Mouse (Mus musculus) midbrain, embryonic 13.5 days (tissue): ENCODE measurements around the gene Dqx1. TPM values are rescaled to one million over a fixed set of nuclear protein-coding genes. Genes with fewer than 3 reads are reported as not detected.

Experiments
- ATAC-seq: fragments of 200-750 bp; cut with Nextera tagmentation; 2 replicates; pipeline ENCODE4 v1.8.0; 2017; ENCODE audit warnings: mild to moderate bottlenecking, moderate TSS enrichment, moderate library complexity
- H3K27ac ChIP-seq: fragments of 300-500 bp; sonication (generic); 2 replicates; pipeline ENCODE4 v1.5.1; 2015; ENCODE audit warnings: inconsistent platforms, mild to moderate bottlenecking, moderate library complexity
- H3K27me3 ChIP-seq: fragments of 300-500 bp; sonication (generic); 2 replicates; pipeline ENCODE4 v1.6.1; 2015; ENCODE audit warnings: mild to moderate bottlenecking, inconsistent platforms
- H3K36me3 ChIP-seq: fragments of 300-500 bp; sonication (generic); 2 replicates; pipeline ENCODE4 v1.6.1; 2015; ENCODE audit warnings: mild to moderate bottlenecking, inconsistent platforms
- H3K4me1 ChIP-seq: fragments of 300-500 bp; sonication (generic); replicated peaks from 2 replicates; pipeline ENCODE4 v1.6.1; 2015; ENCODE audit warnings: inconsistent platforms
- H3K4me2 ChIP-seq: fragments of 300-500 bp; sonication (generic); replicated peaks from 2 replicates; pipeline ENCODE4 v1.6.1; 2015; ENCODE audit warnings: moderate library complexity, mild to moderate bottlenecking, inconsistent platforms
- H3K4me3 ChIP-seq: fragments of 300-500 bp; sonication (generic); replicated peaks from 2 replicates; pipeline ENCODE4 v1.5.1; 2015; ENCODE audit warnings: mild to moderate bottlenecking, inconsistent platforms
- H3K9ac ChIP-seq: fragments of 300-500 bp; sonication (generic); replicated peaks from 2 replicates; pipeline ENCODE4 v1.6.1; 2015; ENCODE audit warnings: mild to moderate bottlenecking, inconsistent platforms
- H3K9me3 ChIP-seq: fragments of 300-500 bp; sonication (generic); 2 replicates; pipeline ENCODE4 v1.6.1; 2016; ENCODE audit warnings: mild to moderate bottlenecking, inconsistent platforms
- WGBS: fragments of 180-500 bp; shearing (Covaris S2); methylation state at CpG from one replicate; pipeline ENCODE4 v1.1.7; 2015; 5-methylcytosine and 5-hydroxymethylcytosine counted together
- polyA plus RNA-seq: library from polyadenylated mRNA; unstranded; fragments of >200 nt; fragmentation: Nextera tagmentation; extraction: Ambion mirVana; gene quantifications from 2 replicates; pipeline ENCODE4 v1.2.1, GENCODE M21; 2015

The Dqx1 gene
- 0.75 and 1.00 TPM in 2 replicates for polyA plus RNA-seq

DNA sequence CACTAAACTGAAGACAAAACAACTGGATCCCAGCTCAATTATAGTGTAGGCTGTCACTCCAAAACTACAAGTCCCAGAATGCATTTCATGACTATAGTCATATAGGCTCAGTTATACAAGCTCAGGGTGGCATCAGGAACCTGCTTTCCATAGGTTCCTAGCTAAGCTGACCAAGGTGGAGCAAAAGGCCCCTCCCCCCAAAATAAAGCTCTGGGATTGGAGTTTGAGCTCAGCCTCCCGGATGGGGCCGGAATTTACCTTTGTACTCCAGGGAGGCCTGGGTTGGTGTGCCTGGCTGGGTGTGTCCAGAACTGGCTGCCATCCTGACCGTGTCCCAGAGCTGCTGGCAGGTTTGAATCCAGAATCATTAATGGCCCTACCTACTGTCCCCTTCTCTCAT, at the start of gene Dqx1:
Gene Dqx1, plus strand, starts transcription at position 55 of the 400 bp plus-strand sequence.
- H3K9ac ChIP-seq: no peak within 1 kb of the TSS; the same call in 1 of the 2 replicates
- WGBS: 57% methylated on average over 3 of the region's 3 CpGs

DNA sequence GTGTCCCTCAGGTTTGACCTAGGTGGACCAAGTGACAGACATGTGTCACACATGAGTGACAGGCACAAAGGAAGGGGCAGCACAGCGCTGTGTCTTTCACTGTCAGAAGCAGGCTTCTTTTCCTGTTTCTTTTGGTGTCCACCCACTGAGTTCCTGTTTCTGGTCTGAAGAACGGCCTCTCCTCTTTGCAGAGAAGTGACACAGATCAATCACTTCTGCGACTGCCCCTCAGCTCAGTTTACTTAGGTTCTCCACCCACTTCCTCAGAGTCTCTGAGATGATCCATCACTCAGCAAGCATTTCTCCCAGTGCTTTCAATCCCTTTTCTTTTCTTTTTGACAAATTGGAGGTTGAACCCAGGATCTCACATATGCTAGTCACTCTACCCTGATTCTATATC, 49.0 kb upstream of the Dqx1 start:
- Histone ChIP-seq H3K27me3 (no peaks in the 10 kb centered on the region), H3K4me1 (no peaks in the 10 kb centered on the region), H3K4me3 (no peak overlapping the region), H3K36me3 (no peaks in the 10 kb centered on the region), H3K4me2 (no peak overlapping the region), H3K27ac (no peak overlapping the region), H3K9me3 (no peaks in the 10 kb centered on the region), H3K9ac (no peak overlapping the region)
- 73% methylated on average over 3 of the region's 3 CpGs for WGBS
- no peak for ATAC-seq

More for the DNA sequence above, at the start of gene Dqx1:
- H3K27ac ChIP-seq: no peak within 1 kb of the TSS
- no peaks in the 10 kb centered on the region for H3K9me3 ChIP-seq
- H3K4me3 ChIP-seq: no peak within 1 kb of the TSS
- no peak for ATAC-seq
- H3K27me3 ChIP-seq: peaks cover 35% of the 10 kb centered on the region
- H3K4me2 ChIP-seq: no peak within 1 kb of the TSS
- H3K36me3 ChIP-seq: peaks cover 17% of the 10 kb centered on the region
- H3K4me1 ChIP-seq: peaks cover 23% of the 10 kb centered on the region

DNA sequence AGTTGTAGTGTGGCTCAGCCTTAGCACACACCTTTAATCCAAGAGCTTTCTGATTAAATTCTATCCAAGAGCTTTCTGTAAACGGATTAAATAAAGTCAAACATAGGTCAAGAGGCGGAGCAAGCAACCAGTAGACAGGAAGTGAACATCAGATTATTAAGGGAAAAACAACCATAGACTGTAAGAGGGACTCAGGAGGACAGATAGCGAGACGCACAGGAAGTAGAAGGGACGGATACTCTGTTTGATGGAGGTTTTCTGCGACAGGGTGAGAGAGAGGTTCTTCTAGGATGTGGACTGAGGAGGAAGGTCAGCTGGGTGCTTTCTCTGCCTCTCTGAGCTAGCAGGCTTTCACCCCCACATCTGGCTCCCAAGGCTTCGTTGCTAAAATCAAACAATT, 47.6 kb upstream of the Dqx1 start:
- Histone ChIP-seq H3K9me3 (no peaks in the 10 kb centered on the region), H3K9ac (no peak overlapping the region), H3K36me3 (no peaks in the 10 kb centered on the region), H3K4me3 (no peak overlapping the region), H3K4me2 (no peak overlapping the region), H3K27me3 (no peaks in the 10 kb centered on the region), H3K27ac (no peak overlapping the region), H3K4me1 (no peaks in the 10 kb centered on the region)
- ATAC-seq: no peak
- WGBS: 81% methylated on average over 7 of the region's 7 CpGs

DNA sequence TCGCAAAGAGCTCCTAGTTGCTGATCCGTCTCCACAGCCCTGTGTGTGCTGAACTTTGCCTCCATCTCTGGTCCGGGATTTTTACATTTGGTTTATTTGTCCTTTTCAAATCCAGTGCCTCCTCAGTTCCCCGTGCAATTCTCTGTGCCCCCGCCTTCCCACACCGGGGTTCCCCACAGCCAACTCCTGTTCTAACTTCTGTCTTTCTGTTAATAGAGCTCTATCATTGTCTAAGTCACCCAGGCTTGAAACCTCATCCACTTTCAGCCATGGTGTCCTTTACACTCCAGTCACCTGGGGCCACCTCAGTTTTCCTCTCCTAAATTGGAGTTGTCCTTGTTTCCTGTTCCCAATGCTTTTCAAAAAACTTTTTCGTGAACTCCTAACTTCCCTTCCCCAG, 46.4 kb upstream of the Dqx1 start:
- ATAC-seq: no peak
- no peak overlapping the region for H3K4me2 ChIP-seq

DNA sequence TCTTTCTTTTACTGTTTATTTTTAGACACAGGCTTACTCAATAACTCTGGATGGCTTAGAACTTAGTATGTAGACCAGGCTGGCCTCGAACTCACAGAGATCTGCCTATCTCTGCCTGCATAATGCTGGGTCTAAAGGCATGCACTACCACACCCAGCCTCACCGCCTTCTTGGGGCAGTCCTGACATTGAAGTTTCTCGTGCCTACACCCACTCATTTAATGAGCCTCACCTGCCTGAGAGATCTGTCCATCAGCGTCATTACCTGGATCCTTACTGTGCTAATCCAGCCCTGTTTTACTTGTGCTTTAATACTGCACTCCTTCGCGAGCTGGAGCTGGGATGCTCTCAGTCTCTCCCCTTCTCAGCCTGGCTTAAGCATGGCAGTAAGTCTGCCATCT, 45.9 kb upstream of the Dqx1 start:
- Histone ChIP-seq H3K9me3 (no peaks in the 10 kb centered on the region), H3K27me3 (no peaks in the 10 kb centered on the region), H3K27ac (no peak overlapping the region), H3K36me3 (no peaks in the 10 kb centered on the region), H3K4me2 (no peak overlapping the region), H3K4me1 (no peaks in the 10 kb centered on the region), H3K9ac (no peak overlapping the region), H3K4me3 (no peak overlapping the region)
- no peak for ATAC-seq
- 78% methylated on average over 6 of the region's 6 CpGs for WGBS

More for the DNA sequence above, 46.4 kb upstream of the Dqx1 start:
- H3K9me3 ChIP-seq: no peaks in the 10 kb centered on the region
- no peak overlapping the region for H3K27ac ChIP-seq
- H3K4me3 ChIP-seq: no peak overlapping the region
- WGBS: 84% methylated on average over 7 of the region's 7 CpGs
- no peak overlapping the region for H3K9ac ChIP-seq
- no peaks in the 10 kb centered on the region for H3K4me1 ChIP-seq
- H3K27me3 ChIP-seq: no peaks in the 10 kb centered on the region
- no peaks in the 10 kb centered on the region for H3K36me3 ChIP-seq

DNA sequence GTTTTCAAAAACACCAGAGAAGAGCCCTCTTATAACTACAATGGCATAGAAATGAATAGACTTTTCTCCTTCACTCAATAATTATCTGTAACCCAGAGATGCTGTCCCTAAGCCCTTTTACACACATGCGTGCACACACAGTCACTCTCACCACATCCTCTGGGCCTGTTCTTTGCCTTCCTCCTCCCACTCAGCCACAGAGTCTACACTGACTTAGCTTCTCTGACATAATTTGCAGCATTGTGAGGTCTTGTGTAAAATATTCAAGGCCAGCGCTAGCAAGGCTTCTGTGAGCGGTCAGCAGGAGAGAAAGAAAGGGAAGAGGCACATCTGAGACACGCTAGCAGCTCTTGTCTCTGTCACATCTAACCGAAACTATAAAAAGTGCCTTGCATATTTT, 44.2 kb upstream of the Dqx1 start:
- no peaks in the 10 kb centered on the region for H3K9me3 ChIP-seq
- ATAC-seq: no peak

DNA sequence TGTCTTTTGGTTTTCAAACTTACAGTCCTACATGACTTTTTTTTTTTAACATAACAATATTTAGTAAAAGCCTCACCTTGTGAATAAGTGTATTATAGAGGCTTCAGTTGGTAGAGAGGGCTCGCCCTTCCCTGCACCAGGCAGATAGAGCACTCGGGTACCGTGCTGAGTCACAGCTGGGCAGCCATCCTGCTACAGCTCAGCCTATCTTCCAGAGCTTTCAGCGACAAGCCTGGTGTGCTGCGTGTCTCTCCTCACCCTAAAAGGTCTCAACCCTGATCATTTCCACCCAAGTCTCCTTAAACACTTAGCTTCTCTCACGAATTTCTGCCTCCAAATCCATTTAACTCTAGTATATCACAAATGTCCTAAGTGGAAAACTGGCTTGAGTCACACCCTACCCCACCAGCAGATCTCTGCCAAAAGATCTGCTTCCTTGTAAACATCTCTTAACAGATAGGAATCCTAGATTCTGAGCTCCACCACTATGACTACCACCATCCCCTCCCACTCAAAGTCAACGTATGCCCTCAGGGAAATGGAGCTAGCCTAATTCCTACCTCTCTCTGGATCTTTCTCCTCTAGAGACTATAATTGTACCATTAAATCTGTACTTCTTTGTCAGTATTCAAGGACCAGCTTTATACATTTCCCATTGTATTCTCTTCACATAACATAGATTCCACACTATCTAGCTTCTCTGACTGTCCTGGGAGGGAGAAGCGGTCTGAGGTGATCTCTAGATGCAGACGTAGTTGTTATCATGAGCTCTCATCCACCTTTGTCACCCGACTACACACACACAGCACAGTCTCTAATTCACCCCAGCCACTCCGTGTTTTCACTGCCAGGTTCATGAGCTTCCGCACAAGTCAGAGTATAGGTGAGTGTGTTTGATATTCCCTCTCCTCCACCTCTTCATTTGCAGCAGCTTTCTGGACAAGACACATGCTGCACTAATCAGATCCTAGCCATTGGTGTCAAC, 42.9 kb upstream of the Dqx1 start:
- H3K9me3 ChIP-seq: no peaks in the 10 kb centered on the region
- WGBS: 74% methylated on average over 12 of the region's 12 CpGs
- no peak for ATAC-seq

More for the DNA sequence above, 44.2 kb upstream of the Dqx1 start:
- Histone ChIP-seq H3K36me3 (no peaks in the 10 kb centered on the region), H3K4me3 (no peak overlapping the region), H3K4me1 (no peaks in the 10 kb centered on the region), H3K27ac (no peak overlapping the region), H3K27me3 (no peaks in the 10 kb centered on the region), H3K4me2 (no peak overlapping the region), H3K9ac (no peak overlapping the region)
- WGBS: 70% methylated on average over 5 of the region's 5 CpGs

DNA sequence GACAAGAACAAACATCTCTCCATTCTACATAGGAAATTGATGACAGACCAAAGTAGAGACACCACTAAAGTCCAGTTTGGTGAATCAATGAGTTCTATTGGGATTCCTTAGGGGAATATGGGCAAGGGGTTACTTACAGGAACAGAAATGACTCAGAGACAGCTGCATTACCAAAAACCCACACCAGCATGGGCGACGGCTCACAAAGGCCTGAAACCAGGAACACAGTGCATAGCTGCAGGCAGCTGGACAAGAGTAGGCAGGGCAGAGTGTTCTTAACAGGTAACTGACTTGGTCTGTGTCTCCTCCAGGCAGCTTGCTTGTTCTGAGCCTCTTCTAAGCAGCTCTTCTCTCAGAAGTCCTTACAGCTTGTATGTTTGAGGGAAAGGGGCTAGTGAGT, 41.9 kb upstream of the Dqx1 start:
- Histone ChIP-seq H3K9ac (no peak overlapping the region), H3K27ac (no peak overlapping the region), H3K27me3 (no peaks in the 10 kb centered on the region), H3K4me3 (no peak overlapping the region), H3K36me3 (no peaks in the 10 kb centered on the region), H3K4me2 (no peak overlapping the region), H3K4me1 (no peaks in the 10 kb centered on the region), H3K9me3 (no peaks in the 10 kb centered on the region)
- 84% methylated on average over 2 of the region's 2 CpGs for WGBS
- ATAC-seq: no peak

More for the DNA sequence above, 42.9 kb upstream of the Dqx1 start:
- no peak overlapping the region for H3K9ac ChIP-seq
- H3K4me3 ChIP-seq: no peak overlapping the region
- no peak overlapping the region for H3K27ac ChIP-seq
- no peaks in the 10 kb centered on the region for H3K4me1 ChIP-seq
- H3K4me2 ChIP-seq: no peak overlapping the region
- no peaks in the 10 kb centered on the region for H3K27me3 ChIP-seq
- no peaks in the 10 kb centered on the region for H3K36me3 ChIP-seq

DNA sequence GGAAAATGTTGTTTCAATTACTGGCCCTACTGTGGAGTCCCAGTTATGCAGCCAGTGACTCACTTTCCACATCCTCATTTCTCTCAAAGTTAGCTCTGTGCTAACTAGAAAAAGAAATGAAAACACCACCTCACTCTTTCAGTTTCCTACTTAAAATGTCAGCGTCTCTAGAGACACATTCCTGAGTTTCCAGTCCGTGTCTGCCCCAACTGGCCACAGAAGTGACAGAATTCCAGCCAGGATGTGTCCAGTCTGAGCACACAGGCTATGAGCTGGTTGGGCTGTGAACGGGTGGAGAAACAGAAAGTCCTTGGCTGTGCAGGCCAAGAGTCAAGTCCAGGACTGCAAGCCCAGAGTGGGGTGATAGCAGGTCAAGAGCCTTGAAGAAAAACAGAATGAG, 40.5 kb upstream of the Dqx1 start:
- no peaks in the 10 kb centered on the region for H3K27me3 ChIP-seq
- ATAC-seq: no peak
- no peaks in the 10 kb centered on the region for H3K9me3 ChIP-seq
- 78% methylated on average over 3 of the region's 3 CpGs for WGBS
- no peaks in the 10 kb centered on the region for H3K36me3 ChIP-seq
- no peak overlapping the region for H3K27ac ChIP-seq
- no peak overlapping the region for H3K4me3 ChIP-seq
- H3K4me1 ChIP-seq: no peaks in the 10 kb centered on the region
- no peak overlapping the region for H3K4me2 ChIP-seq
- H3K9ac ChIP-seq: no peak overlapping the region

DNA sequence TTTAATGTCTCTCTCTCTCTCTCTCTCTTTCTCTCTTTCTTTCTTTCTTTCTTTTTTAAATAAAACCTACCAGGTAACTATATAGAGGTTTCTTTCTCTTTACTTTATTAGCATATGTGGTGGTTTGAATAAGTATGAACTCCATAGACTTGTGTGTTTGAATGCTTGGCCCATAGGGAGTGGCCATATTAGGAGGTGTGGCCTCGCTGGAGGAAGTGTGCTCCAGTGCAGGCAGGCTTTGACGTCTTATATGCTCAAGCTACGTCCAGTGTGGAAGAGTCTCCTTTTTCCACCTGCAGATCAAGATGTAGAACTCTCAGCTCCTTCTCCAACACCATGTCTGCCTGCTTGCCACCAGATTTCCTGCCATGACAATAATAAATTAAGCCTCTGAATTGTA, 38.6 kb upstream of the Dqx1 start:
- 70% methylated on average over 3 of the region's 3 CpGs for WGBS

DNA sequence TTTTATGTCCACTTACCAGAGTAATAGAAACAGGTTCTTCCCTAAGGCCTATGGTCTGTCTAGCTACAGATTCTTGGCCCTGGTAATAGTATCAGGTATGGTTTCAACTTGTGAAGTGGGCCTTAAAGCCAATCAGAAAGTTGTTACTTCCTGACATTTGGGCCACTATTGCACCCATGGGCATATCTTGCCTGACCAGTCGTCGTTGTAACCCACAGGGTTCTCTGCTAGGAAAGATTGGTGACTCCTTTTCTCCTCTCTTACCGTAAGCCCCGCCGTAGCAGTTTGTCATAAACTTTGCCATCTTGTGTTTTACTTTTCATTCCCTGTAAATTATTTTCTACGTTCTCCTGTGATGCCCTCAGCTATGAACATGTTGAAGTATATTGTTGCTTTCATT, 37.5 kb upstream of the Dqx1 start:
- no peaks in the 10 kb centered on the region for H3K9me3 ChIP-seq
- H3K27me3 ChIP-seq: no peaks in the 10 kb centered on the region
- no peaks in the 10 kb centered on the region for H3K4me1 ChIP-seq
- H3K4me3 ChIP-seq: no peak overlapping the region
- no peak overlapping the region for H3K9ac ChIP-seq
- 88% methylated on average over 6 of the region's 6 CpGs for WGBS
- no peak overlapping the region for H3K4me2 ChIP-seq
- H3K27ac ChIP-seq: no peak overlapping the region
- no peaks in the 10 kb centered on the region for H3K36me3 ChIP-seq
- no peak for ATAC-seq

More for the DNA sequence above, 38.6 kb upstream of the Dqx1 start:
- H3K36me3 ChIP-seq: no peaks in the 10 kb centered on the region
- no peaks in the 10 kb centered on the region for H3K4me1 ChIP-seq
- no peaks in the 10 kb centered on the region for H3K9me3 ChIP-seq
- no peak for ATAC-seq
- no peaks in the 10 kb centered on the region for H3K27me3 ChIP-seq
- H3K27ac ChIP-seq: no peak overlapping the region
- H3K4me2 ChIP-seq: no peak overlapping the region
- no peak overlapping the region for H3K4me3 ChIP-seq
- no peak overlapping the region for H3K9ac ChIP-seq

DNA sequence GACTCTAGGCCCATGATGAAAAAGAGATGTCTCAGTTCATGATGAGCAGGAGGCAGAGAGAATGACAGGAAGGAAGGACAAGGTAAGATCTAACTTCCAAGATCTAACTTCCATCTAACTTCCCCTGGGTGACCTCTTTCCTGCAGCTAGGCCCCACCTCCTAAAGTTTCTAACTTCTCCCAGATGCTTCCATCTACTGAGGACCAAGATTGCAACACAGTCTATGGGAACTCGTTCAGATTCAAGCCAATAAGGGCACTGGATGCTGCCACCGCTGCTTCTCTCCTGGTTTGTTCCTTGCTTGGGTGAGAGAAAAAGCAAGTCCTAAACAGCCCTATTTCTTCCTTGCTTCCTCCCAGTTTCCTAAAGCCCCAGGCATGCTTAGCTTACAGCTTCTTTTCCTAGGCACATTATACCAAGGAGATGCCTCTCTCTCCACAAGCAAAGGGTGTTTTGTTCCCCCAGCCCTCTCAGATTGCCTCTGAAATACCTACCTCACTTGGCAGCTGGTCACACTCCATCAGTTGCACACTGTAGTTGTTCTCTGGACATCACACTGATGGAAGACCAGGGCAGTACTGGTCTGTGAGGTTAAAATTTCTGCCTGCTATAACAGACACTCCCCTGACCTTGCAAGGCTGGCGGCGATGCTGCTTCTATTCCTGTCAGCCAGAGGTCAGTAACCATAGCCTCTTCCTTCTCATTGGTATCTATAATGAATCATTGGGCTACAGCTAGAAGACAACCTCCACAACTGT, 36.6 kb upstream of the Dqx1 start:
- WGBS: 76% methylated on average over 4 of the region's 4 CpGs
- H3K9ac ChIP-seq: no peak overlapping the region

More for the DNA sequence above, 36.6 kb upstream of the Dqx1 start:
- Histone ChIP-seq H3K27me3 (no peaks in the 10 kb centered on the region), H3K4me2 (no peak overlapping the region), H3K36me3 (no peaks in the 10 kb centered on the region), H3K27ac (no peak overlapping the region), H3K9me3 (no peaks in the 10 kb centered on the region), H3K4me3 (no peak overlapping the region), H3K4me1 (no peaks in the 10 kb centered on the region)
- no peak for ATAC-seq
